Mouse (Mus musculus): Measurements from ENCODE around the gene Ildr1.

The Ildr1 gene

GRCm38 (mm10) chr16:36700484-36700883 lies 6.7 kb downstream of the Ildr1 start:
- DNase-seq (ENCODE audit: low spot score in 2 of 2): no peak

- no peak for DNase-seq (ENCODE audit: low spot score in 2 of 2)
Measured at GRCm38 (mm10) chr16:36707702-36708423, 14.1 kb downstream of the Ildr1 start.

DNA sequence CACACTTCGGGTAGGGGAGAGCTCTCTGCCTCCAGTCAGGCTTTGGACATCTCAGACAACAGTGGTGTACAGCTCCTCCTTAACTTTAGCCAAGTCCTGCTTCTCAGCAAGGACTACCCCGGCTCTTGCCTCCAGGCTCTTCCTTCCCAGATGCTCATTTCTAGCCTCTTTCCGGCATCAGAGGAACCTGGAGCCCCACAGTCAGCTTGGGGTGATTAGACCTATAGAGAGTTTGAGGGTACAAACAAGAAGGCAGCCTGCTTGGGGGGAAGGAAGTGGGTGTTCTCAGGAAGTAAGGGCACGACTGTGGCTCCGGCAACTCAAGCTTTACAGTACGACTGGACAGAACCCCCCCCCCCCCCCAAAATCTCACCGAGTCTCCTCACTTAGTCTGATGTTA lies 15.0 kb downstream of the Ildr1 start:
- no peak for DNase-seq (ENCODE audit: low spot score in 2 of 2)

- no peak for DNase-seq (ENCODE audit: low spot score in 2 of 2)
Measured at GRCm38 (mm10) chr16:36709405-36709804, 15.6 kb downstream of the Ildr1 start.

- no peak for DNase-seq (ENCODE audit: low spot score in 2 of 2)
Measured at GRCm38 (mm10) chr16:36710794-36711193, 17.0 kb downstream of the Ildr1 start.

- no peak for DNase-seq (ENCODE audit: low spot score in 2 of 2)
Measured at GRCm38 (mm10) chr16:36711760-36712159, 18.0 kb downstream of the Ildr1 start.

GRCm38 (mm10) chr16:36717481-36717880 lies 23.7 kb downstream of the Ildr1 start:
- DNase-seq (ENCODE audit: low spot score in 2 of 2): no peak

DNA sequence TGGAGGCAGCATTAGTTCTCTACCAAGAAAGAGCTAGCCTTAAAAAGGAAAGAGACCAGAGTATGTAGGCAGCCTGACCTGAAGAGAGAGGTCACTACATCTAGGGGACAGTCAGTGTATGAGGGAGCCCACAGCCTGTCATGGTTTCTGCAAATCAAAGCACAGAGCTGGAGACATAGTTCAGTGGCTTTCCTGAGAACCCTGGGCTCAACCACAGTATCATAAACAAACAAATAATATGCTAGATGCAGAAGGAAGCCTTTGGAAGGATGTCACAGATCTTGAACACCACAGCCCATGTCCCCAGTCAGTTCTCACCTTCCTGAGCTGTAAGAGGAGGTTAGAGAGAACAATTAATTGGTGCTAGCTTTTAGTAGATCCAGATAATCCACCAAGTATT lies 24.9 kb downstream of the Ildr1 start:
- no peak for DNase-seq (ENCODE audit: low spot score in 2 of 2)

GRCm38 (mm10) chr16:36720194-36721055 lies 26.6 kb downstream of the Ildr1 start:
- no peak for DNase-seq (ENCODE audit: low spot score in 2 of 2)

GRCm38 (mm10) chr16:36722739-36723138 lies 29.0 kb downstream of the Ildr1 start:
- no peak for DNase-seq (ENCODE audit: low spot score in 2 of 2)

GRCm38 (mm10) chr16:36723880-36724443 lies 30.2 kb downstream of the Ildr1 start:
- DNase-seq (ENCODE audit: low spot score in 2 of 2): no peak

DNA sequence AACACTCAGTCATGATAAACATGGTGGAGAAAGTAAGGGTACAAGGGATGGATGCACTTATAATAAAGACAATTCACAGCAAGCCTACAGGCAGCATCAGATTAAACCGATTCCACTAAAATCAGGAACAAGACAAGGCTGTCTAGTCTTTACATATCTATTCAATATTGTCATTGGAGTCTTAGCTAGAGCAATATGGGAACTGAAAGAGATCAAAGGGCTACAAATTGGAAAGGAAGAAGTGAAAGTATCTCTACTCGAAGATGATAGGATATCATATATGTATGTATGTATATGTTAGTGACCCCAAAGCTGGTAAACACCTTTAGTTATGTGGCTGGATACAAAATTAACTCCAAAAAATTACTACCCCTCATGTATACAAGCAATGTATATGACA lies 35.2 kb downstream of the Ildr1 start:
- no peak for DNase-seq (ENCODE audit: low spot score in 2 of 2)

GRCm38 (mm10) chr16:36732572-36732971 lies 38.8 kb downstream of the Ildr1 start:
- no peak for DNase-seq (ENCODE audit: low spot score in 2 of 2)

DNA sequence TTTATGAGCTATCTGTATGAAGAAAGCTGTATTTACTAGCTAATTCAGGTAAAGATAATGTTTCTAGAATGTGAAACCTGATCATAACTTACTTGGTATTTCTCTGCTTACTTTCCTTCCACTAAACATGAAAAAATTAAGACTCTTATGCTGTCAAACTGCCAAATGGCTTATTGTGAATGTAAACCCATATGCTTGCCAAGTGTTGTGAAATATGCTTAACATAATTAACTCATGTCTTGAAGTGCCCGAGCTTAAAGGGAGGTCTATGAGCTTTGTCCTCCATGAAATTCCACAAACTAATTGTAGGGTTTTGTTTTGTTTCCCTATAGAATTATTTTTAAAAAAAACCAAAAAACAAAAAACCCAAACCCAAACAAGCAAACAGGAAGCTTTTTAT lies 40.0 kb downstream of the Ildr1 start:
- DNase-seq (ENCODE audit: low spot score in 2 of 2): no peak

DNA sequence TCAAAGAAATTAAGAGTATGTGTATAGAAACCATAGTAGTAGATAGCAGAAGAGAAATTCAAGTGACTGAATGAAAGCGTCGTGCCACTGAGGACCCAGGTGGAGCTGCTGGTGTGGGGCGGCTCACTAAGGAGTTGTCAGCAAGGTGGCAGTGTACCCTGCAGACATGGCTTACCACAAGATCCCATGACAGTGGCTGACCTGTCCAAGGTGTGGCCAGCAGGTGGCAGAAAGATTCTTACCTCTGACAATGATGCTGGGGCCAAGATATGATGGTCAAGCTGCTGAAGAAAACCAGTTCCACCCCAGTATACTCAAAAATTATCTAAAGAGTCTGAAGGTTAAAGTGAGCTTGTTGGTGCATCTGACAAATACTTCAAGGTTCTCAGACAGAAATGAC lies 41.6 kb downstream of the Ildr1 start:
- DNase-seq (ENCODE audit: low spot score in 2 of 2): no peak

GRCm38 (mm10) chr16:36739404-36739930 lies 45.7 kb downstream of the Ildr1 start:
- DNase-seq (ENCODE audit: low spot score in 2 of 2): no peak

DNA sequence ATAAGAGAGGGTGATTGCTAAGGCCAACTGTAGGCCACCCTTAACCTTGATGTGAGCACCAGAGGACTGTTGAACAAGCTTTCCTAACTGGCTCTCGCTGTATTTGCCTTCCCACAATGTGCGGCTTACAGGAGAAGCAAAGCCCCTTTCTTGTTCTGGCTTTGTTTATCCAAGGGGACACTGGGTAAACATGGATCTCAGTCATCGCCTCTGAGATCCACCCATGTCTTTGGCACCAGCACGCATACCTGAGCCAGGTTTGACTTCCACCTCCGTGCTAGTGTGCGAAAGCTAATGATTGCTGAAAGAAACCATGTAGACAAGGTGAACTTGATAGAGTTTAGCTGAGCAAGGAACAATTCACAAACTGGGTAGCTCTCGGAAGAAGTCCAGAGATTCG lies 49.8 kb downstream of the Ildr1 start:
- no peak for DNase-seq (ENCODE audit: low spot score in 2 of 2)

- no peak for DNase-seq (ENCODE audit: low spot score in 2 of 2)
Measured at GRCm38 (mm10) chr16:36747068-36747467, 53.3 kb downstream of the Ildr1 start.

GRCm38 (mm10) chr16:36747767-36748166 lies 54.0 kb downstream of the Ildr1 start:
- no peak for DNase-seq (ENCODE audit: low spot score in 2 of 2)

DNA sequence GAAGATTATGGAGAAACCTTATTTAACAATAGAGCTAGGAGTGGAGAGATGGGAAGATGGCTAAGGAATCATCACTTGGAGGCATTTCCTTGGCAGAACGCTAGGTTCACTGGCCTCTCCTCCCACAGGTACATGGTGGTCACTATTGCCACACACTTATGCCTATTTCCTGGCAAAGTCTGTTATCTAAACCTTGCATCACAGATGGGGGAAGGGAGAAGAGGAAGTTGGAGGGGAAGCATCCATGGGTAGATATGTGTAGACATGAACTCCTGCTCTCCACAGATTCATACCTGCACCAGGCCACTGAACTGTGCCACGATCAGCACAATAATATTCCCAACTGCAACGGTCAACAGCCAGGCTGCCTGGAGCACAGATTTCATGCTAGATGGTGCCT lies 58.2 kb downstream of the Ildr1 start:
- no peak for DNase-seq (ENCODE audit: low spot score in 2 of 2)

GRCm38 (mm10) chr16:36770191-36770771 lies 76.5 kb downstream of the Ildr1 start:
- no peak for DNase-seq (ENCODE audit: low spot score in 2 of 2)

DNA sequence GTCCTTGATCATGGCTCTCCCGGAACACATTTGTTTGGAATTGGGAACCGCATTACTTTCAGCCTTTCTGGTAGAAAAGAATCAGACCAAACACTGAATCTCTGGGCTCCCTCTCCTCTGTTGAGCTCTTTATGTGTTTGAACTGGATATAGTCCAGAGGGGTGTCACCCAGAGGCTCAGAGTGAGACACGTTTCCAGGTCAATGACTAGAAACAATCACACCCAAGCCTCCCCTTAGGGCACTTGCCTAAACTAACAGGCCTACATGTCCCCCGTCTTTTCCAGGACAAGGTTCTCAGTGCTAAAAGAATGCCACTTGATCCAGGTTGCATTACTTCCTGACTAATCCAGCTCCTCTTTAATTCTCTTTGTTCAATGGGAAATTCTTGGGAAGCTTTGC lies 77.1 kb downstream of the Ildr1 start:
- DNase-seq (ENCODE audit: low spot score in 2 of 2): no peak
